Mouse (Mus musculus) spleen, postnatal 36 days (tissue): ENCODE measurements around the gene Dnph1.
"Not testable (repeated sequence)": the region's sequence is repeated elsewhere in the genome, so short reads cannot be mapped to it uniquely, and the experiment has no call there.

ENCODE experiments used
- DNase-seq, 2 experiments: peaks; one replicate each; pipeline ENCODE4 v3.0.0; 2022; ENCODE audit warnings: low spot score in 2 of 2, mixed read lengths in 1 of 2

The Dnph1 gene

DNA sequence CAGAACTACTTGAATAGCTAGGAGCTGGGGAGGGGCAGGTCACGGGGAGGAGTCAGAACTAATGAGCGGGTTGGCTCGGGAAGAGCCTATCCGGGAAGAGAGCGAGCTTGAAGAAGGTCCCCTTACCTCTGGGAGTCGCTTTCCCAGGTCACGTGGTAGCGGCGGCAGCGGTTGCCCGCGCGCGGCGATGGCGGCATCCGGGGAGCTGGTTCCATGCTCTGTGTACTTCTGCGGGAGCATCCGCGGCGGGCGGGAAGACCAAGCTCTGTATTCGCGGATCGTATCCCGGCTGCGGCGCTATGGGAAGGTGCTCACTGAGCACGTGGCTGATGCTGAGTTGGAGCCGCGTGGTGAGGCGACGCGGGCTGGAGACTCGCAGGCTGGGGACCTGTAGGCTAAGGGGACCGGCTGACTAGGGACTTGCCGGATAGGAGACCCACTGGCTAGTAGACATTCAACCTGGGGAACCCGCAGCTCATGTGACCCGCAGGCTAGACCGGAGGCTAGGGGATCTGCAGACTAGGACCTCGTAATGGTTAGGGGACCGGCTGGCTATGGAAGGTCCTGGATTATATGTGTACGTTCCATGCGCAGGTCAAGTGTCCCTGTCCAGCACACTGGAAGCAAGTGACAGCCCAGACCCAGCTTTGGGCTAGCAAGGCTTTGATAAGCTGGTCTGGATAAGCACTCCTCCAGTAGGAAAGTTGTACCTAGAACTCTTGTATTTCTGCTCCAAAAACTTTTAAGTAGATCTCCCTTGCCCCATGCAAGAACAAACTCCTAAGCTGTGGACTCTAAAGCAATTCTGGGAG is at the start of gene Dnph1:
TSS of gene Dnph1 (plus strand) at position 89 of the 812 bp plus-strand sequence.
- peak; percentile 54 to 60 for DNase-seq

DNA sequence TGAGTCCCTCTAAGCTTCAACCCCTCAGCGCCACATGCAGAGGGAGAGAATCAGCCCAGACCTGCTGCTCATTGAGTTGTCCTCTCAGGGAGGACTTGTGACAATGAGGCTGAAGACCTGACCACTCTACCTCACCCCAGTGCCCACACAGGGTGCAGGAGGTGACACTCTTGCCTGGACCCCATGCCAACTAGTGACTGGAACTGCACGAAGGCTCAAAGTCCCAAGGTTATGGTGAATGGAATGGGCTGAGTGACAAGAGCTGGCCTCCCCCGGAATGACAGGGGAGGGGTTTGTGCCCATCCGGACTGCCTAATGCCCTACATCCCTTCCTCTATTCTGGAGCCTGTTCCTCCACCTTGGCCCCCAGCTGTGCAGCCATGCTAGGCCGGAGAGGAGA is 43.8 kb upstream of the Dnph1 start:
- DNase-seq: no peak

DNA sequence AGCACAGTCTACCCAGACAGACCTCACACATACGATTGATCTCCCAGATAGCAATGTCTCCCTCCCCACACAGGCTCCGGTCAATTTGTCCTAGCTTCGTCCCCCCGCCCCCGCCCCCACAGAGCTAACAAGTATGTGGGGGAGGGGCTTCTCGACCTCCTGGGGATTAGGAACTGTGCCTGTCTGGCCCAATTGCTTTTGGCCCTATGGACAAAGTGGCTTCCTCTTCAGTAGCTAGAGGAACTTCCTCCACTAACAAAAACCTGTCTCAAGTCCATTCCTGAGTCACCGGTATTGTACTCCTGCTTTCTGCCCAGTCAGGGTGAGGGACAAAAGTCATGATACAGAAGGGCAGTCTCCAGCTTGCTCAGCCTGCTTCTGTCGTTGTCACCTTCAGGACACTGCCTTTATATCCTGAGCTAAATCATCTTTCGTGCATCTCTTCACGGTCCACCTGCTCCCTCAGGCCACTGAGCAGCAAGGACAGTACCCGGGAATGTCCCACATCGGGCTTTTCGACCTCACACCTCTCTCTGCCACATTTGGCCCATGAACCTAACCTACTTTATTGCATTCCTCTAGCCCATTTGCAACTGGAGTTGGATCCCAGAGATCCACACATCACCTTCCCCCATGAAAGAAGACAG is 43.1 kb upstream of the Dnph1 start:
- DNase-seq: no peak

DNA sequence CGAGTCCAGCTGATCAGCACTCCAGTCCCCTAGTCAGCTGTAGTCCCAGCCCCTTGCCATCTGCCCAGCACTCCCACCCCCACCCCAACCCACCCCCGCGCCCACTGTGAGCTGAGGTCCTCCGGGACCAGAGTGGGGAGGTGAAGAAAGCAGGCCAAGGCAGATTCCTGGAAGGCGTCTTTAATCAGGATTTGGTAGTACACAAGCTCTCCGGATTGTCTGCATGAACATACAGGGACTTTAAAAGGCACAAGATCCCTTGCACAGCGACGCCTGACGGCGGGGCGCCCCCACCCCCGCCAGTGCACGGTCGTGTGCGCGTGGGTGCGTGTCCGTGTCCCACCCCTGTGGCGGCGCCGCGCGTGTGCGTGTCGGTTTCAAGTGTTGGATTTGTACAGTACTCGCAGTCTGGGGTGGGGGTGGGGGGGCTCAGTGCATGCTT is 42.5 kb upstream of the Dnph1 start:
- no peak for DNase-seq

DNA sequence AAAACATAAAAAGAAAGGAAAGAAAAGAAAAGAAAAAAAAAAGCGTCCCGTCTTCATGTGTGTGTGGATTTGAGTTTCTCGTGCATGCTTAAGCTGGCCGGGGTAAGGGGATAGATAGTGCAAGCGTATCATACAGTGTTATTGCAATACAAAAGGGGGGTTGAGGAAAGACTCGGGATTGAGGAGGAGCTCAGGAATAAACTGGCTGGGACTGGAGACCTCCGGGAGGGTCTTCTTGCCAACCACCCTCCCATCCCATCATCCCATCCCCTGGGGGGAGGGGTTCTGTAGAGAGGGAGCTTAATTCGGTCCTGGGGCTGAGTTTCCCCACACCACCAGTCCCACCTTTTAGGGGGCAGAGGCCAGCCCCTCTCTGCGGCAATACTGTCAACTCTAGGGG is 42.0 kb upstream of the Dnph1 start:
- DNase-seq: no peak

DNA sequence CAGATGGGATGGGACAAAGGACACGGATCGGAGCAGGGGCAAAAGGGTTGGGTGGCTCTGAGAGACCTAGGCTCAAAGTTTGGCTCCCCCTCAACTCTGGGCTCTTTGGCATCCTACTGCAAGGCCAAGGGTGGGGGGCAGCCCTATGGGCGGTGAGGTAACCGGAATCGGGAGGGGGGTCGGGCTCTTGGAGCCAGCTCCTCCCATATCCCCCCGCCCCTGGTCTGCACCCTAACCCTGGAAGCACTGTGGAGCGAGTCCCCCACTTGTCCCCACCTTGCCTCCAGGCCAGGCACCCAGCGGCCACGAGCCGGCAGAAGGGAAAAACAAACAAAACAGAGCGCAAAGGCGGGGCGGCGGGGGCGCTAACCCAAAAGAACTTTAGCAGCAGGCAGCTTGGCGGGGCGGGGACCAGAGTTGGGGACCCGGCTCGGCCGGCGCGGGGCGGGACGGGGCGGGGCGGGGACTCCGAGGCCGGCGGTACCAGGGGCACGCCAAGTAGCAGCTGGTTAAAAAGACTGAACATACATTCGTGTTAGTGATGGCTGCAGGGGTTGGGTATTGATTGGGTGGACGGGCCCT is 41.3 kb upstream of the Dnph1 start:
- DNase-seq: no peak

DNA sequence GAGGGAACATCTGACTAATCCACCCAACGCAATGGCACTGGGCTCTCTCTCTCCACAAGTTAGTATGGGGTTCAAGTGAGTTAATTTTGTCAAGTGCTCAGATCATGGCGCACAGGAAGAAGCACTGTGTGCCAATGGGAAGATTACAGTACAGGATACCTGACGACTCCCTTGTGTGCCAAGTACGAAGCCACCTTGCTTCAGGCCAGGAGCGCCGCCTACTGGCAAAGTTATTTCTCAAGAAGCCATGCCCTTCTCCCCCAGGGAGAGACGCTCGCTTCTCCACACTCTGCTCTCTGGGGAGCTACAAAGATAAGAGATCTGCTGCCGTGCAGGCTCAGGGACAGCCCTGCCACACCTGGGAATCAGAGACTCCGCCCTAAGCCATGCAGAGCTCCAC is 38.7 kb upstream of the Dnph1 start:
- peak; percentile 30 to 38 for DNase-seq

DNA sequence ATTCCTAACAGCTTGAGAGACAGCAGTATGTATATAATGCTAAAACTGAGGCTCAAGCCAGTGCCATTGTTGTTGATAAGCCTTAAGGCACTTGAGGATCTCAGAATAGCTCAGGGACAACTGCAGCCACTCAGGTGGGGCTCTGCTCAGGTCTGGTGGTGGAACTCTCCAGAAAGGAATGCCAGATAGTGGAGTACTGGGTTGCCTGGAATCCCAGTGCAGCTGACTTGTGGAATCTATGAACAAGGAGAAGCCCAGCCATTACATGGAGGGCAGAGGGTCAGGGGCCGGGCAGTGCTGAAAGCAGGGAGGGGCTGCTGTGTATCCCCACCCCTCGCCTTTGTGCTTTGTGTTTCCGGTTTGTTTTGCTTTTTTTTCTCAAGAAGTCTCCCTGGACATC is 38.1 kb upstream of the Dnph1 start:
- DNase-seq: no peak

DNA sequence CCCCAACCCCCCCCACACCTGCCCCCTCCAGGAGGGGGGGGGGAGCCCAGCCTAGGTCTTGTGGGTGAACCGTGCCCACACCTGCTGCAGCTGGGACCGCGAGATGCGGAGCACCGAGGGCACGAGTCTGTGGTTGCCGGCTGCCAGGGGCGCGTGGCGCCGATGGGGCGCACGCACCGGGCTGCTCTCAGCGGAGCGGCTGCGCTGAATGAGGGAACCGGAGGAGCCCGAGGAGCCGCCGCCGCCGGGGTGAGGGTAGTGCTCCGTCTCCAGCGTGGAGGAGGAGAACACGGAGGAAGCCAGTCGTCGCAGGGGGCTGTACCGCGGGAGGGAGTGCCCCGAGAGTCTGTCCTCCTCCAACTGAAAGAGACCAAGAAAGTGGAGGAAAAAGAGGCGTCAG is 35.8 kb upstream of the Dnph1 start:
- DNase-seq: no peak

DNA sequence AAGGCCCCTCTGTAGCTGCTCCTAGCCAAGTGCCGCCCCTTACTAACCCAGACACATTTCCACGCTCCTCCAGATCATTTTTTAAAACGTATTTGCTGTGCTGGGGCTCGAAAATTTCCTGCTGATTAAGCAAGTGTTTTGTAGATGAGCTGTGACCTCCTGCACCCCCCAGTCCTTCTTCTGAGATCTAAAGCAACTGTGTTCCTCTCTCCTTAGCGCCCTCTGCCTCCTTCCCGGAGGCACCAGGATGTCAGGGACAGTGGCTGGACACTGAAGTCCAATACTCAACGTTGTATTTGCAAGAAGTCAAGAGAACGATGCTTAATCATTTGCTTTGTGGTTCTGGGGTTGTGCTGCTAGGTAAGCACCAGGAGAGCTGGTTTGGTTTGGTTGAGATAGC is 35.2 kb upstream of the Dnph1 start:
- DNase-seq: no peak

DNA sequence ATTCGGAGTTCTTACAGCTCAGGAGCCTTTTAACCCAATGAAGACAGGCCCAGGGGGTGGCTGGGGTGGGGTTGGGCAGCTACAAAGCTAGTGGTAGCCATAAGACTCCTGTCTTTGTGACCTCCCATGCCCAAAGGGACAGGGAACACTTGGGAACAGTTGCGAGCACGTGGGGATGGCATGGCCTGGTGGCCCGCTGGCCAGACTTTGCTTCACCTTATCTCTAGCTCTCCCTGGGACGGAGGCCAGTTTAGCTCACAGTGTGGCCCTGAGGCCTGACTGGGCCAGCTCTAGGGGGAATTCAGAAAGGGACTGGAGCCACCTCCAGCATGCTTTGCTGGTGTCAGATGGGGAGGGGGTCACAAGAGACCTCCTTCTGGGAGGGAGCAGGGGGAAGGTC is 34.3 kb upstream of the Dnph1 start:
- no peak for DNase-seq

DNA sequence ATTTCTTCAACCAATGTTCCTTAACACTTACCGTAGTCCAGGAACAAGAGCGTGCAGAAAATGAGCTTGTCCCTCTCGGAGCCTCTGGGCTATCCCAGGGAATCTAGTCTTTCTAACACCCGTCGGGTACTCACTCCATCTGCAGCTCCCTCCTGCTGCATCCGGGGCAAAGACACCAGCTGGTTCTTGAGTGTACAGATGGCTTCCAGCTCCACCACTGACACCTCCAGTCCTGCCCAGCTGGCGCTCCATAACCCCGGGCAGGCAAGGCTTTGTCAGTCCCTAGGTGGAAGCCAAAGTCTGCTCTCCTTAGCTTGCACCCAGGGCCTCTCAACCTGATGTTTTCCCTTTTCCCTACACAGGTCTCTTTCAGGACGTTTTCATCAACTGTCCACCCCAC is 28.7 kb upstream of the Dnph1 start:
- no peak for DNase-seq

DNA sequence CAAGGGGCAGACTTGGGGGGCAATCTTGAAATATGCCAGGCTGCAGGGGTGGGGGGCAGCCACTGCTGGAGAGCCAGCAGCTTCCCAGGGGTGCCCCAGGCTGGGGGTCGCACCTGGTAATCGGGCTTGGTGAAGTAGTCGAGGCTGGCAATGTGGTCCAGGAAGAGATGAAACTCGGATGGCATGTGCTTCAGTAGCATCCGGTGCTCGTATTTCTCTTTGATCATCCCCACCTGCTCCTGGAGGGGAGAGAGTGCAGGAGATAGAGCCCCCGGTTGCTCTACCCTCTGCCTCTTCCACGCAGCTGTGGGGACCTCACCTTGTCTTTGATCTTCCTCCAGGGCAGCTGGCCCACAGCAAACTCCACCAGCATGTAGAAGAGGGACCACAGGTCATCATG is 19.9 kb upstream of the Dnph1 start:
- DNase-seq: no peak

DNA sequence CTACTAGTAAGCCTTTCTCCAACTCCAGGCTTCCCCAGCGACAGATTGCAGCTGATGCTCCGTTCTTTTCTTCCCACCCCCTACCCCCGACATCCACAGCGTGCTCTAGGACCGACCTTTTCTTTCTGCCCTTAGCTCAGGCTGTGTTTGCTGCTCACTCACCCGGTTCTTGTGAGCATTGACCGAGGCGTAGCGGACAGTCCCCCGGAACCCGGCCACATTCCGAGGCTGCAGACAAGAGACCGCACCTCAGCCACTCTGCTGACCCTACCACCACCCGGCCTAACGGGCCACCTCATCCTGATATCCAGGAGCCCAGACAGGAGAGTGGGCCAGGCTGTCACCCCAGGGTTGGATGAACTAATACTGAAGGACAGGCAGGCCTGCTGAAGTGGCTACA is 19.2 kb upstream of the Dnph1 start:
- DNase-seq: no peak

DNA sequence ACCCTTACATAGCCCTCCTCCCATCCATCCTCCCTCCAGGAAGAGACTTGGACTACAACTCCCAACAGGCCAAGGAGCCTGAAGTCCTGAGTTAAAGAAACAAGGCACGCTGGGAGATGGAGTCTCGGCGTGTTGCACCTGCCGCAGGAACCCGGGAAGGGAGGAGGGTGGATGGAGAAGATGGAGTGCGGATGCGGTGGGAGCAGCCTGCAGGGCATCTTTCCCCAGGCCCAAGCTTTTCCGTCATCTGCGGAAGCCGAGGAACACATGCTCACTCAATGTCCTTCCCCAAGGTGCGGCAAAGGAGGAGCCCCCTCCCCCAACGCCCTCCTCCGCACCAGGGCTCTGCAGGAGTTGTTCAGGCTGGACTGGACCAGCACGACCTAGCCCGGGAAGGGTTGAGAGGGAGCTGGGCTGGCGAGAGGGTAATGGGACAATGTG is 12.9 kb upstream of the Dnph1 start:
- no peak for DNase-seq

DNA sequence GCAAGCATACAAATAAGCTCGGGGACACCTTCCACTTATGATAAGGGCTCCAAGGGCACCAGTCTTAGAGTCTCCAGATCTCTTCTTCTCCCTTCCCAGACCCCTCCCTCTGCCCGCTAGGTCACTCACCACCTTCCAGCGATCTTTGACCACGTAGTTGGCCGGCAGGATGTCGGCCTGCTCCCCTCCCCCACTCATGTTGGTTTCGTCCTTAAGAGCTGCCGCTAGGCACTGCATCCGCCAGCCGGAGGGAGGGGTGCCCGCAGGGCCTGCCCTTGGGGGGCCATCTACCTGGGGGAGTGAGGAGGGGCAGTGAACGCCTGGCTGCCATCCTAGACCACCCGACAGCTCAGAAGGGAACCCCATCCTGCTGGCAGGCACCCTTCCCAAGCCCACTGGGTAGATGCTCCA is 12.5 kb upstream of the Dnph1 start:
- DNase-seq: peak in 1 of 2 experiments; percentile 19

DNA sequence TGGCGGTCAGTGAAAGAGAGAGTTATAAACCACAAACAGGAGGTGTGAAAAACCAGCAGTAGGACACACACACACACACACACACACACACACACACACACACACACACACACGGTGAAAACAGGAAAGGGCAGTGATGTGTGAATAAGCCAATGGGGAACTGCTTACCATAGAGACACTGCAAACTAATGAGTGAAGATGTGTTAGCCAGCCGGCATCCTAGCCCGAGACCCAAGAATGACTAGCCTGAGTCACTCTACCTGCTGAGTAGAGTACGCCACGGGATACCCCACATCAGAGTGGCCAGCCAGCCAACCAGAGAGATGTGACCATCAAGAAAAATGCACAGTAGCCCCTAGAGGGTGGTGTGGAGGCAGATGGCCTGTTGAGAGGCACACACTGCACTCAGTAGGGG is 12.0 kb upstream of the Dnph1 start:
- DNase-seq: peak in 1 of 2 experiments; percentile 31

DNA sequence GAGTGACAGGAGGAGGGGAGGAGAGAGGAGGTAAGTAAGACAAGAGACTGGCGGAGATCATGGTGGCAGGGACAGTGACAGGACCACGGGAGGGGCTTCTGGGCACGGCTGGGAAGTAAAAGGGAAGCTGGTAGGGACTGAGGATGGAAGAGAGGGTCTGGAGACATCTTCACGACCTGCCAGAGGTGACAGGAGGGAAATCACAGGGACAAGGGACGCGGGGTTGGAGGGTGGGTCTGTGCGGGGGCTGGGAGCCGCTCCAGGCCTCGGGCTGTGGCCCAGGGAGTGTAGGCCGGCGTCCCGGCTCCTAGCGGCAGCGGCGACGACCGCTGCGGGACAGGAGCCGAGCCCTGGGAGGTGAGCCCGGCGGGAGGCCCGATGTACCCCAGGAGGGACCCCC is 9.5 kb upstream of the Dnph1 start:
- no peak for DNase-seq

DNA sequence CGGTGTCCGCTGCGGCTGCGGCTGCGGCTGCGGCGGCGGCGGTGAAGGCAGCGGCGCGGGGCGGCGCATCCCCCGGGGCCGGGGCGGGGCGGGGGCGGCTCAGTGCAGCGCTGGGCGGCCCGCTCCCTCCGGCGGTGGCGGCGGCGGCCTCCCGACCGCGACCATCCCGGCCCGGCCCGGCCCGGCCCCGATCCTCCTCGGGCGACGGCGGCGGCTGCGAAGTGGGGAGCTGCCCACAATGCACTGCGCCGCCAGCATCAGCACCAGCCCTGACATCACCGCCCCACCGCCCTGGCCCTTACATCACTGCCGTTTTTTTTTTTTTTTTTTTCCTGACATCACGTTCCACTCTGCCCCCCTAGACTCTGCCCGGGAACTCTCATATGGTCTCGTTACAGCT is 9.1 kb upstream of the Dnph1 start, which contains the start of gene Ttbk1:
TSS of gene Ttbk1 (minus strand) at position 245 of the 400 bp plus-strand sequence.
- no peak for DNase-seq

DNA sequence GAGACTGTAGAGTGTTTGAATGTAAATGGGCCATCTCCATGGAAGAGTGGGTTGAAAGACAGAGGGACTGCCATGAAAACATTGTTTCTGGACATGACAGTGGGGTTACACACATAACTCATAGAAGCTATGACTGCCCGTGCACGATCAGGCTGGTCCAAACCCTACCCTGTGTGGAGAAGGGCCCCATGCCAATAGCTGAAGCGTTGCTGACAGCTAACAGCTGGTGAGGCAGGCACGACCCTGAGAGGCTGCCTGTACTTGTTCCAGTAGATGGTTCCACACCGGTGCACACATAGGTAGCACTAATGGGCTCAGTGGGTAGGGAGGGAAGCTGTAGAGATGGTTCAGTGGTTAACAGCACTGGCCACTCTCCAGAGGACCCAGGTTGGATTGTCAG is 1.0 kb upstream of the Dnph1 start:
- no peak for DNase-seq

DNA sequence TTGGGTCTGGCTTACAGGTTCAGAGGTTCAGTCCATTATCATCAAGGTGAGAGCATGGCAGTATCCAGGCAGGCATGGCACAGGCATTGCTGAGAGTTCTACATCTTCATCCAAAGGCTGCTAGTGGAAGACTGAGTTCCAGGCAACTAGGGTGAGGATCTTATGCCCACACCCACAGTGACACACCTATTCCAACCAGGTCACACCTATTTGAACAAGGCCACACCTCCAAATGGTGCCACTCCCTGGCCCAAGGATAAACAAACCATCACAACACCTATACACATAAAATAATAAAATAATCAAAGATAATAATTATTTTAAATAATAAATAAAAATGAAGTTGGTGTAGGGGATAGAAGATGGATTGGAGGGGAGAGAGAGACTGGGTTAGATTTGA is 430 bp upstream of the Dnph1 start:
- DNase-seq: not testable (repeated sequence)

DNA sequence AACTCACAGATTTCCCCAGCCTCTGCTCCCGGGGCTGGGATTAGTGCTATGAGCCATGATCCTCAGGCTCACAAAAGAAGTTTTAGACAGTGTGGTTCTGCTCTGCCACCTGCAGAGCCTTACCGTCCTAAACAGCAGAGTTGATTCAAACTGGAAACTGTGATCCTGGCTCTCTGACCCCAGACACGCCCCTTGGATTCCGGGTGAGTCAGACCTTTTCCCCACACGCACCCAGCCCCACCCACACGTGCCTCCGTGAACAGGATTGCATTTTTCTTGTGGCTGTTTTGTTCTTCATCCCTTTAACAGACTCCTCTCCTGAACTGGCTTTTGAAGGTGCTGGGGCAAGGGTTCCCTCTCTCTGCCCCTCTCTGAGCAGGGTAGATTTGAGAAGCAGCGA is 1.4 kb downstream of the Dnph1 start:
- DNase-seq: no peak

DNA sequence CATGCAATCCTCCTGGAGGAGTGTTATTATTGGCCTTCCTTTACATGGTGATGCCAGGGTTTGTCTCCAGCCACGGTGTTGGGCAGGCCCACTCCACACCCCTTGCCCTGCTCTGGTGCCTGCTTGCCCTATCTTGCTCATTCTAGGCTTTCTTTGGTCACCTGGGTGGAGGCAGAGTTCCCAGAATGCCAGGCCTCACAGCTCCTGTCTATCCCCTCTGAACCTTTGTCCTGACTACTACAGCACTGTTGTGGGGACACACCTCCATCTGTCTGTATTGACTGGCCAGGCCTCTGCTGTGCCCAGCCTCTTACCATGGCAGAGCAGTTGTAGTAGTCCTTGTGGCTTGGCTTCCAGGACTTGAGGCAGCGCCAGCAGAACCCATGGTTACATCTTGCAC is 6.3 kb downstream of the Dnph1 start:
- DNase-seq: no peak
